Mouse (Mus musculus): ENCODE measurements around the gene Fut1. TPM values are rescaled to one million over a fixed set of nuclear protein-coding genes. Genes with fewer than 3 reads are reported as not detected.

Fut1 gene
- polyA plus RNA-seq, 1 experiment from 2014 or later: not detected

GRCm38 (mm10) chr7:45621443-45621842 is 4.4 kb downstream of the Fut1 start, which contains the start of gene Izumo1:
TSS of gene Izumo1 (plus strand) at chr7:45621811.
- H3K4me3 ChIP-seq (ENCODE audit: low read depth, low read length): no peak within 1 kb of the TSS
- DNase-seq (ENCODE audit: low spot score) (peak; percentile 43), ATAC-seq (ENCODE audit: insufficient read depth, low FRiP score, low TSS enrichment) (no peak)
- H3K4me1 ChIP-seq (ENCODE audit: control insufficient read depth, insufficient read depth, low read length): no peaks in the 10 kb centered on the region
- H3K4me2 ChIP-seq (ENCODE audit: low read depth): no peak within 1 kb of the TSS
- 31% methylated on average over 9 of the region's 9 CpGs for WGBS
- H3K27ac ChIP-seq (ENCODE audit: low read depth, low read length): no peak within 1 kb of the TSS
- H3K27me3 ChIP-seq (ENCODE audit: control insufficient read depth, insufficient read depth, low read length): peaks cover 21% of the 10 kb centered on the region
- H3K9me3 ChIP-seq (ENCODE audit: control insufficient read depth, low read length): no peaks in the 10 kb centered on the region
- no peak within 1 kb of the TSS for H3K9ac ChIP-seq (ENCODE audit: low read length)
- no peaks in the 10 kb centered on the region for H3K36me3 ChIP-seq (ENCODE audit: control insufficient read depth, insufficient read depth, low read length)

- no peak overlapping the region for H3K27ac ChIP-seq (ENCODE audit: low read depth, low read length)
- H3K4me1 ChIP-seq (ENCODE audit: control insufficient read depth, insufficient read depth, low read length): no peaks in the 10 kb centered on the region; the same call in 1 of the 2 replicates
- 91% methylated on average over 11 of the region's 11 CpGs for WGBS
- no peaks in the 10 kb centered on the region for H3K36me3 ChIP-seq (ENCODE audit: control insufficient read depth, insufficient read depth, low read length)
- DNase-seq (ENCODE audit: low spot score) (no peak), ATAC-seq (ENCODE audit: insufficient read depth, low FRiP score, low TSS enrichment) (no peak)
- no peaks in the 10 kb centered on the region for H3K9me3 ChIP-seq (ENCODE audit: control insufficient read depth, low read length)
- no peak overlapping the region for H3K4me3 ChIP-seq (ENCODE audit: low read depth, low read length)
- no peak overlapping the region for H3K9ac ChIP-seq (ENCODE audit: low read length)
- H3K27me3 ChIP-seq (ENCODE audit: control insufficient read depth, insufficient read depth, low read length): peaks cover 12% of the 10 kb centered on the region
- no peak overlapping the region for H3K4me2 ChIP-seq (ENCODE audit: low read depth)
Observed at GRCm38 (mm10) chr7:45623507-45623906, 6.4 kb downstream of the Fut1 start.

GRCm38 (mm10) chr7:45624718-45625117 is 7.6 kb downstream of the Fut1 start:
- 69% methylated on average over 3 of the region's 3 CpGs for WGBS
- peaks cover 9% of the 10 kb centered on the region for H3K27me3 ChIP-seq (ENCODE audit: control insufficient read depth, insufficient read depth, low read length)
- no peak for ATAC-seq (ENCODE audit: insufficient read depth, low FRiP score, low TSS enrichment)

GRCm38 (mm10) chr7:45625481-45625880 is 8.4 kb downstream of the Fut1 start:
- no peak overlapping the region for H3K9ac ChIP-seq (ENCODE audit: low read length)
- DNase-seq (ENCODE audit: low spot score) (no peak), ATAC-seq (ENCODE audit: insufficient read depth, low FRiP score, low TSS enrichment) (no peak)
- H3K4me2 ChIP-seq (ENCODE audit: low read depth): no peak overlapping the region
- 93% methylated on average over 8 of the region's 8 CpGs for WGBS
- no peaks in the 10 kb centered on the region; the same call in 1 of the 2 replicates for H3K4me1 ChIP-seq (ENCODE audit: control insufficient read depth, insufficient read depth, low read length)
- H3K27ac ChIP-seq (ENCODE audit: low read depth, low read length): no peak overlapping the region
- no peak overlapping the region for H3K4me3 ChIP-seq (ENCODE audit: low read depth, low read length)
- no peaks in the 10 kb centered on the region for H3K9me3 ChIP-seq (ENCODE audit: control insufficient read depth, low read length)
- H3K36me3 ChIP-seq (ENCODE audit: control insufficient read depth, insufficient read depth, low read length): no peaks in the 10 kb centered on the region
- peaks cover 9% of the 10 kb centered on the region for H3K27me3 ChIP-seq (ENCODE audit: control insufficient read depth, insufficient read depth, low read length)

More at GRCm38 (mm10) chr7:45624718-45625117, 7.6 kb downstream of the Fut1 start:
- H3K4me2 ChIP-seq (ENCODE audit: low read depth): no peak overlapping the region
- H3K4me3 ChIP-seq (ENCODE audit: low read depth, low read length): no peak overlapping the region
- DNase-seq (ENCODE audit: low spot score): no peak
- H3K36me3 ChIP-seq (ENCODE audit: control insufficient read depth, insufficient read depth, low read length): no peaks in the 10 kb centered on the region
- H3K27ac ChIP-seq (ENCODE audit: low read depth, low read length): no peak overlapping the region
- no peaks in the 10 kb centered on the region; the same call in 1 of the 2 replicates for H3K4me1 ChIP-seq (ENCODE audit: control insufficient read depth, insufficient read depth, low read length)
- no peak overlapping the region for H3K9ac ChIP-seq (ENCODE audit: low read length)
- H3K9me3 ChIP-seq (ENCODE audit: control insufficient read depth, low read length): no peaks in the 10 kb centered on the region

GRCm38 (mm10) chr7:45626571-45627076 is 9.5 kb downstream of the Fut1 start:
- Histone ChIP-seq H3K4me3 (ENCODE audit: low read depth, low read length) (no peak overlapping the region), H3K9me3 (ENCODE audit: control insufficient read depth, low read length) (no peaks in the 10 kb centered on the region), H3K36me3 (ENCODE audit: control insufficient read depth, insufficient read depth, low read length) (no peaks in the 10 kb centered on the region), H3K4me2 (ENCODE audit: low read depth) (no peak overlapping the region), H3K27me3 (ENCODE audit: control insufficient read depth, insufficient read depth, low read length) (peaks cover 9% of the 10 kb centered on the region), H3K4me1 (ENCODE audit: control insufficient read depth, insufficient read depth, low read length) (no peaks in the 10 kb centered on the region; the same call in 1 of the 2 replicates), H3K9ac (ENCODE audit: low read length) (no peak overlapping the region), H3K27ac (ENCODE audit: low read depth, low read length) (no peak overlapping the region)
- WGBS: 84% methylated on average over 7 of the region's 7 CpGs
- ATAC-seq (ENCODE audit: insufficient read depth, low FRiP score, low TSS enrichment) (no peak), DNase-seq (ENCODE audit: low spot score) (no peak)

GRCm38 (mm10) chr7:45627261-45627660 is 10.2 kb downstream of the Fut1 start, which contains the start of gene Rasip1:
TSS of gene Rasip1 (plus strand) at chr7:45627488.
- no peaks in the 10 kb centered on the region; the same call in 1 of the 2 replicates for H3K4me1 ChIP-seq (ENCODE audit: control insufficient read depth, insufficient read depth, low read length)
- H3K27me3 ChIP-seq (ENCODE audit: control insufficient read depth, insufficient read depth, low read length): peaks cover 9% of the 10 kb centered on the region
- H3K27ac ChIP-seq (ENCODE audit: low read depth, low read length): 0 out of 2 replicates have a peak within 1 kb of the TSS, but pooled peaks have one; percentile 46
- no peaks in the 10 kb centered on the region for H3K36me3 ChIP-seq (ENCODE audit: control insufficient read depth, insufficient read depth, low read length)
- no peaks in the 10 kb centered on the region for H3K9me3 ChIP-seq (ENCODE audit: control insufficient read depth, low read length)
- no peak for DNase-seq (ENCODE audit: low spot score)
- WGBS: 89% methylated on average over 9 of the region's 9 CpGs
- peak within 1 kb of the TSS; percentile 46 for H3K4me3 ChIP-seq (ENCODE audit: low read depth, low read length)
- peak within 1 kb of the TSS; percentile 81 for H3K9ac ChIP-seq (ENCODE audit: low read length)
- no peak for ATAC-seq (ENCODE audit: insufficient read depth, low FRiP score, low TSS enrichment)
- H3K4me2 ChIP-seq (ENCODE audit: low read depth): peak within 1 kb of the TSS; percentile 92

GRCm38 (mm10) chr7:45628364-45629294 is 11.5 kb downstream of the Fut1 start:
- H3K4me2 ChIP-seq (ENCODE audit: low read depth): peak overlapping the region; percentile 92
- ATAC-seq (ENCODE audit: insufficient read depth, low FRiP score, low TSS enrichment) (peak; percentile 75), DNase-seq (ENCODE audit: low spot score) (peak; percentile 94)
- H3K27ac ChIP-seq (ENCODE audit: low read depth, low read length): 0 out of 2 replicates have a peak overlapping the region, but pooled peaks have one; percentile 46
- no peaks in the 10 kb centered on the region for H3K36me3 ChIP-seq (ENCODE audit: control insufficient read depth, insufficient read depth, low read length)
- H3K9ac ChIP-seq (ENCODE audit: low read length): peak overlapping the region; percentile 81
- H3K4me3 ChIP-seq (ENCODE audit: low read depth, low read length): peak overlapping the region; percentile 46
- H3K4me1 ChIP-seq (ENCODE audit: control insufficient read depth, insufficient read depth, low read length): no peaks in the 10 kb centered on the region; the same call in 1 of the 2 replicates
- 2% methylated on average over 104 of the region's 105 CpGs for WGBS
- H3K27me3 ChIP-seq (ENCODE audit: control insufficient read depth, insufficient read depth, low read length): peaks cover 12% of the 10 kb centered on the region
- no peaks in the 10 kb centered on the region for H3K9me3 ChIP-seq (ENCODE audit: control insufficient read depth, low read length)

- DNase-seq (ENCODE audit: low spot score): no peak
- peaks cover 12% of the 10 kb centered on the region for H3K27me3 ChIP-seq (ENCODE audit: control insufficient read depth, insufficient read depth, low read length)
- no peak overlapping the region for H3K27ac ChIP-seq (ENCODE audit: low read depth, low read length)
- H3K4me1 ChIP-seq (ENCODE audit: control insufficient read depth, insufficient read depth, low read length): no peaks in the 10 kb centered on the region; the same call in 1 of the 2 replicates
- ATAC-seq (ENCODE audit: insufficient read depth, low FRiP score, low TSS enrichment): no peak
- no peak overlapping the region; the same call in 1 of the 2 replicates for H3K9ac ChIP-seq (ENCODE audit: low read length)
- no peak overlapping the region for H3K4me3 ChIP-seq (ENCODE audit: low read depth, low read length)
- no peaks in the 10 kb centered on the region for H3K36me3 ChIP-seq (ENCODE audit: control insufficient read depth, insufficient read depth, low read length)
- H3K4me2 ChIP-seq (ENCODE audit: low read depth): no peak overlapping the region
- WGBS: 73% methylated on average over 23 of the region's 23 CpGs
- no peaks in the 10 kb centered on the region for H3K9me3 ChIP-seq (ENCODE audit: control insufficient read depth, low read length)
Observed at GRCm38 (mm10) chr7:45630064-45630907, 13.2 kb downstream of the Fut1 start.

Measured in neural tube, embryonic 11.5 days (tissue).